Mouse (Mus musculus): ENCODE results near the gene Serpina12. TPM values are rescaled to one million over a fixed set of nuclear protein-coding genes. Genes with fewer than 3 reads are reported as not detected.

The Serpina12 gene
- not detected in 2 replicates for polyA plus RNA-seq (2016; fragmentation: Nextera tagmentation; extraction: Ambion mirVana)

DNA sequence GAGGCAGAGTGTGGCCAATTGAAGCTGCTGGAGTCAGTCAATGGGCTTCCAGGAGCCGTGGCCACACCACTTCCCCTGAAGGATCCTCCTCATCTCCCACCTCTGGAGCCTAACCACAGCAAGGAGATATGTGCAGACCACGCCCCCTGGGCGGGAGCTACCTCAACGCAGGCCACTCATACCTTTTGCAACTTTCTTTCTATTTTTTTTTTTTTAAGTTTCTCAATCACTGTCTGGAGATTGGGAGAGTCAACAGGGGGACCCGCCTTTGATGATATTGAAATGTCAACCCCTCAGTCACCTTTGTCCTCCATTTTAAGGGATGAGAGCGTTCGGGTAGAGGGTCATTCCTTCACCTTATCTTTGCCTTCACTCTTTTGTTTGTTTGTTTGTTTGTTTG lies at the start of gene Serpina12:
TSS of gene Serpina12 (minus strand) at position 101 of the 400 bp plus-strand sequence.
- Histone ChIP-seq H3K27ac (replicated peaks) (no peak within 1 kb of the TSS), H3K27me3 (replicated peaks; ENCODE audit: low read depth, poor library complexity, severe bottlenecking) (no peaks in the 10 kb centered on the region), H3K4me3 (no peak within 1 kb of the TSS), H3K9me3 (no peaks in the 10 kb centered on the region), H3K4me1 (no peaks in the 10 kb centered on the region), H3K36me3 (replicated peaks) (no peaks in the 10 kb centered on the region)
- WGBS: 90% methylated on average over 7 of the region's 7 CpGs
- DNase-seq (ENCODE audit: low spot score): no peak

DNA sequence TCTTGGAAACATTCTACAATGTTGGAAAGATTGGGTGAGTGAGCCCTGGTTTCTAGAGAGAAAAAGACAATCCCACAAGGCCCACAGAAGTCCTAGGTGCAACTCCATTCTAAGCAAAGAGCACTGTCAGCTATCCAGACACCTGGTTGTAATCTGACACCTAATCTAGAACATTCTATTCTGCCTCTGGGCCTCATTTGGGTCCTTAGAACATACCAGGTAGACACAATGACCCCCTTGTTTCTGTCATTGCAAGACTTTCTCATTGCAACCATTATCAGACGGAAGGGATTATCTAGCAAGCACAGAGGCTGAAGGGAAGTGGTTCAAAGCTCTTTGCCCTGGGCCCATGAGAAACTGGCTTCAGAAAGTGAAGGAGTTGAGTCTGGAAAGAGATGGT lies 47.1 kb upstream of the Serpina12 start:
- Histone ChIP-seq H3K27ac (replicated peaks) (no peak overlapping the region), H3K36me3 (replicated peaks) (no peaks in the 10 kb centered on the region), H3K4me3 (no peak overlapping the region), H3K27me3 (replicated peaks; ENCODE audit: low read depth, poor library complexity, severe bottlenecking) (no peaks in the 10 kb centered on the region), H3K9me3 (0 out of 2 replicates have a peak, but pooled peaks cover 2% of the 10 kb centered on the region), H3K4me1 (no peaks in the 10 kb centered on the region)
- WGBS: 74% methylated on average over 1 of the region's 1 CpGs
- no peak for DNase-seq (ENCODE audit: low spot score)

DNA sequence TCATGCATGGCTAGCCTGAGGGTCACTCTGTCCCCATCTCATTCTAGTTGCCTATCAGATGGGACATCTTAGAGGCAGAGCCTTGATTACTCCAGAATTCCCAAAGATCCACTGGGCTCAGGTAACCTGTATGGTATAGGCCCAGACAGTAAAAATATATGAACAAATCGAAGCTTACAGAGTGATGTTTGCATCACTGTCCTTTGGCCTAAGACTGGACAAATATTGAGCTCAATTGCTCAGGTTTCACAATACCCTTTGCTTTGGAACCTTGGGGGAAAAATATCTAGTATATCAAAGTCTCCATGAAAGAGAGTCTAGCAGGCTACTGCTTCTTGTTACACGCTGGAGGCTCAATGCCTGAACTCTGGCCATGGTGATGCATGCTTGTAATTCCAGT lies 45.9 kb upstream of the Serpina12 start:
- Histone ChIP-seq H3K27me3 (replicated peaks; ENCODE audit: low read depth, poor library complexity, severe bottlenecking) (no peaks in the 10 kb centered on the region), H3K4me1 (no peaks in the 10 kb centered on the region), H3K36me3 (replicated peaks) (no peaks in the 10 kb centered on the region), H3K9me3 (0 out of 2 replicates have a peak, but pooled peaks cover 2% of the 10 kb centered on the region), H3K27ac (replicated peaks) (no peak overlapping the region), H3K4me3 (no peak overlapping the region)
- DNase-seq (ENCODE audit: low spot score): no peak
- 79% methylated on average over 2 of the region's 2 CpGs for WGBS

DNA sequence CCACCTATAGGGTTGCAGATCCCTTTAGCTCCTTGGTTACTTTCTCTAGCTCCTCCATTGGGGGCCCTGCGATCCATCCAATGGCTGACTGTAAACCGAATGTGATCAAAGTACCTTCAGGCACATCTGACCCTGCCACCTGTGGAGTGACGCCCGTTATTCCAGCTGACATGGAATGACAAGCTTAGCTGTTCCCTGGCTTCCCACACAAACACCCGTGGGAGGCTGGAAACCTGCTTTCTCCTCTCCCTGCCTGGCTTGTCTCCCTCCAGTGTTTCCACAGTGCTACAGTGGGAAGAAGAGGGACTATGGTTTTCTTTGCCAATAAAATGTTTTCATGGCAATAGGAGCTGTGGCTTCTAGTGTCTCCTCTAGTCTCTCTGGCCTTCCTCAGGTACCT lies 28.0 kb upstream of the Serpina12 start:
- H3K27me3 ChIP-seq (replicated peaks; ENCODE audit: low read depth, poor library complexity, severe bottlenecking): no peaks in the 10 kb centered on the region
- H3K36me3 ChIP-seq (replicated peaks): no peaks in the 10 kb centered on the region
- WGBS: 67% methylated on average over 5 of the region's 5 CpGs
- H3K9me3 ChIP-seq: no peaks in the 10 kb centered on the region
- no peaks in the 10 kb centered on the region for H3K4me1 ChIP-seq
- no peak overlapping the region for H3K4me3 ChIP-seq
- no peak overlapping the region for H3K27ac ChIP-seq (replicated peaks)
- DNase-seq (ENCODE audit: low spot score): no peak

GRCm38 (mm10) chr12:104071708-104072107 lies 27.5 kb upstream of the Serpina12 start:
- Histone ChIP-seq H3K4me1 (no peaks in the 10 kb centered on the region), H3K4me3 (no peak overlapping the region), H3K36me3 (replicated peaks) (no peaks in the 10 kb centered on the region), H3K9me3 (no peaks in the 10 kb centered on the region), H3K27ac (replicated peaks) (no peak overlapping the region), H3K27me3 (replicated peaks; ENCODE audit: low read depth, poor library complexity, severe bottlenecking) (no peaks in the 10 kb centered on the region)
- WGBS: 49% methylated on average over 1 of the region's 1 CpGs
- no peak for DNase-seq (ENCODE audit: low spot score)

DNA sequence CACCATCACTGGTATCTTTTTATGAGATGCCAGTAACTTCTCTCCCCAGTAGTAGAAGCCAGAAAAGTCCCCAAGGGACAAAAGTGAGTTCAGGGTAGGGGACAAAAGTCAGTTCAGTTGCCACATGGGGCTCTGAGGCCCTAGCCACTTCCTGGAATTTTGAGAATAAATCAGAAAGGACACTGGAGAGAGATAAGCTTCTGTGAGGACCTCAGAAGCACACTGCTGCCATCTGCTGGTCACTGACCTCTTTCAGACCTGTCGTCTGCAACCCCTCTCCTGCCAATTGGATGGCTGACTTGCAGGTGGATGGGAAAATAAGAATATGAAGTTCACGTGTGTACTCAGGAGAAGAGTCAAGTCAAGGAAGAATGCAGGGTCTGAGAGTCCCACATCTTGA lies 25.4 kb upstream of the Serpina12 start:
- Histone ChIP-seq H3K4me1 (no peaks in the 10 kb centered on the region; the same call in 1 of the 2 replicates), H3K27ac (replicated peaks) (no peak overlapping the region), H3K4me3 (no peak overlapping the region), H3K36me3 (replicated peaks) (no peaks in the 10 kb centered on the region), H3K9me3 (no peaks in the 10 kb centered on the region), H3K27me3 (replicated peaks; ENCODE audit: low read depth, poor library complexity, severe bottlenecking) (no peaks in the 10 kb centered on the region)
- WGBS: 13% methylated on average over 2 of the region's 2 CpGs
- DNase-seq (ENCODE audit: low spot score): peak; percentile 76

GRCm38 (mm10) chr12:104067549-104067948 lies 23.3 kb upstream of the Serpina12 start:
- 35% methylated on average over 4 of the region's 4 CpGs for WGBS
- no peak overlapping the region for H3K4me3 ChIP-seq
- no peaks in the 10 kb centered on the region for H3K36me3 ChIP-seq (replicated peaks)
- no peaks in the 10 kb centered on the region; the same call in 1 of the 2 replicates for H3K4me1 ChIP-seq
- H3K9me3 ChIP-seq: no peaks in the 10 kb centered on the region
- H3K27me3 ChIP-seq (replicated peaks; ENCODE audit: low read depth, poor library complexity, severe bottlenecking): no peaks in the 10 kb centered on the region
- peak; percentile 20 for DNase-seq (ENCODE audit: low spot score)
- H3K27ac ChIP-seq (replicated peaks): no peak overlapping the region

DNA sequence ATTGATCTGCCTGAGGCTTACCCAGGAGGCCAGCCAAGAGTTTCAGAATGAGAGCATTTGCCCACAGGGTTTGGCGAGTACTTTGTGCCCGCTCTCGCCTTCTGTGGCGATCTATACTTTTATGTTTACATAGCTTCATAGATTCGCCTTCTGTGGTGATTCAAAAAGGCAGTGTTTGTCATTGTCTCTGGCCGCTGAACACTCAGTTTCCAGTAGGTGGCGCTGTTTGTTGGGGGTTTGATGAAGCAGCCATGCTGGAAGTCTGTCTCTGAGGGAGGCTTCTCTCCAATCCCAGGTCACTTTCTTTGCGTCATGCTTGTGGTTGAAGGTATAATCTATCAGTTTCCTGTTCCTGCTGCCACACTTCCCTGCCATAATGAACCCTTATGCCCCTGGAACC lies 22.0 kb upstream of the Serpina12 start:
- no peaks in the 10 kb centered on the region; the same call in 1 of the 2 replicates for H3K4me1 ChIP-seq
- DNase-seq (ENCODE audit: low spot score): peak; percentile 79
- H3K36me3 ChIP-seq (replicated peaks): no peaks in the 10 kb centered on the region
- WGBS: 31% methylated on average over 8 of the region's 8 CpGs
- H3K27me3 ChIP-seq (replicated peaks; ENCODE audit: low read depth, poor library complexity, severe bottlenecking): no peaks in the 10 kb centered on the region
- H3K9me3 ChIP-seq: no peaks in the 10 kb centered on the region
- H3K4me3 ChIP-seq: no peak overlapping the region
- H3K27ac ChIP-seq (replicated peaks): 0 out of 2 replicates have a peak overlapping the region, but pooled peaks have one; percentile 3

DNA sequence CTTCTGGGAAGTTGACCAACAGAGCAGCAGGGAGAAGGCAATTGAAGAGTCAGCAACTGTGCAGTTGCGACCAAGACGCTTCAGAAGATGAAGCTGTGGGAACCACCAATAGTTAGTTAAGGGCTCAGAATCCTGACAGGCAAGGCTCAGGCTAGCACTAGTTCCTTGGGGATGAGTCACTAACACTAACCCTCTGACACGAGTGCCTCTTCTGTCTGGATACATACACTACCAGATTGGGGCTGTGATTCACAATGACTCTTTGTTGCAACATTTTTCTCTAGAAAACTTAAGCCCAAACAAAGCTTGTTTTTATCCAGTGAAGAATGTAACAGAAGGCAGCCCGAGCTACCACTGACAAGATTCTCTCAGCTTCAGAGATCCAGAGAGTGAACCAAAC lies 20.8 kb upstream of the Serpina12 start:
- H3K9me3 ChIP-seq: no peaks in the 10 kb centered on the region
- no peak for DNase-seq (ENCODE audit: low spot score)
- H3K27ac ChIP-seq (replicated peaks): no peak overlapping the region
- no peak overlapping the region for H3K4me3 ChIP-seq
- H3K36me3 ChIP-seq (replicated peaks): no peaks in the 10 kb centered on the region
- 70% methylated on average over 4 of the region's 4 CpGs for WGBS
- no peaks in the 10 kb centered on the region; the same call in 1 of the 2 replicates for H3K4me1 ChIP-seq
- no peaks in the 10 kb centered on the region for H3K27me3 ChIP-seq (replicated peaks; ENCODE audit: low read depth, poor library complexity, severe bottlenecking)

GRCm38 (mm10) chr12:104064532-104064931 lies 20.3 kb upstream of the Serpina12 start:
- 68% methylated on average over 4 of the region's 4 CpGs for WGBS
- no peaks in the 10 kb centered on the region for H3K27me3 ChIP-seq (replicated peaks; ENCODE audit: low read depth, poor library complexity, severe bottlenecking)
- DNase-seq (ENCODE audit: low spot score): no peak
- no peaks in the 10 kb centered on the region; the same call in 1 of the 2 replicates for H3K4me1 ChIP-seq
- H3K36me3 ChIP-seq (replicated peaks): no peaks in the 10 kb centered on the region
- no peak overlapping the region for H3K27ac ChIP-seq (replicated peaks)
- H3K4me3 ChIP-seq: no peak overlapping the region
- H3K9me3 ChIP-seq: no peaks in the 10 kb centered on the region

DNA sequence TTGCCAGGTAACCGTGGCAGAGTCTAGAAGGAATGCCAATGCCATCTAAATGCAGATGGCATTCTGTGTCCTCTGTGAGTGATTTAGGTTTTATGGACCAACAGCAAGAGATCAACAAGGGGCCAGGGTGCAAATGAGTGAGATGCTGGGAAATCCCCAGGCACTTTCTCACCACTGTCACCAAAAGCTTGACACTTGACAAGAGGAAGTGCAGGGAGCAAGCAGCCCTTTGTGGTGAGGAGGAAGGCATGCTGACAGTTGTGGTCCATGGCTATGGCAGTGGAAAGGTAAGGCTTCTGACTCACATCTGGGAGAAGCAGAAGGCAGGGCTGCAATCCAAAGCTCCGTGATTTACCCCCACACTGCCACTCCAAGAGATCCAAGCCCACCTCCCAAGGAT lies 17.6 kb upstream of the Serpina12 start:
- Histone ChIP-seq H3K4me3 (no peak overlapping the region), H3K36me3 (replicated peaks) (no peaks in the 10 kb centered on the region), H3K9me3 (no peaks in the 10 kb centered on the region), H3K4me1 (no peaks in the 10 kb centered on the region; the same call in 1 of the 2 replicates), H3K27ac (replicated peaks) (no peak overlapping the region), H3K27me3 (replicated peaks; ENCODE audit: low read depth, poor library complexity, severe bottlenecking) (no peaks in the 10 kb centered on the region)
- 54% methylated on average over 2 of the region's 2 CpGs for WGBS
- no peak for DNase-seq (ENCODE audit: low spot score)

- Histone ChIP-seq H3K27me3 (replicated peaks; ENCODE audit: low read depth, poor library complexity, severe bottlenecking) (no peaks in the 10 kb centered on the region), H3K9me3 (no peaks in the 10 kb centered on the region), H3K27ac (replicated peaks) (no peak overlapping the region), H3K4me3 (no peak overlapping the region), H3K36me3 (replicated peaks) (no peaks in the 10 kb centered on the region), H3K4me1 (no peaks in the 10 kb centered on the region)
- DNase-seq (ENCODE audit: low spot score): no peak
- 83% methylated on average over 6 of the region's 6 CpGs for WGBS
These were observed 15.9 kb upstream of the Serpina12 start for GRCm38 (mm10) chr12:104060126-104060525.

DNA sequence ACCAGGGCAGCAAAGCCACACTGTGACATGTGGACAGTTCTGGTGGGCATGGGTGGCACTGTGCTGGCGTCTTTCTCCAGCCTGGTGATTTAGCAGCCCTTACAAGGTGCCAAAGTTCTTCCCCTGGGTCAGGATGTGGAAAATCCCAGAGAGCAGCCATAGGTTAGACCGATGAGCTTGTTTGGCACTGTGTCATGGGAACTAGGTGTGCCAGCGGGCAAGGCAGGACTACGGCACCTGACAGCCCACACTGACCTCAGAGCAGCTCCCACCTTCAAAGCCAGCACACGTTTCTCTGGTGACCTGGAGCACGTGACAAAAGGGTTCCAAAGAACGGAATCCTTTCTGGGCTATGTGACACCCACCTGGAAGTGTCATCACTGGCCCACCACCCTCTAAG lies 13.3 kb upstream of the Serpina12 start:
- WGBS: 85% methylated on average over 7 of the region's 7 CpGs
- no peak for DNase-seq (ENCODE audit: low spot score)
- Histone ChIP-seq H3K9me3 (no peaks in the 10 kb centered on the region), H3K4me1 (no peaks in the 10 kb centered on the region), H3K27ac (replicated peaks) (no peak overlapping the region), H3K27me3 (replicated peaks; ENCODE audit: low read depth, poor library complexity, severe bottlenecking) (no peaks in the 10 kb centered on the region), H3K36me3 (replicated peaks) (no peaks in the 10 kb centered on the region), H3K4me3 (no peak overlapping the region)

- DNase-seq (ENCODE audit: low spot score): no peak
These were observed 12.8 kb upstream of the Serpina12 start for GRCm38 (mm10) chr12:104057050-104057449.

More at GRCm38 (mm10) chr12:104057050-104057449, 12.8 kb upstream of the Serpina12 start:
- H3K36me3 ChIP-seq (replicated peaks): no peaks in the 10 kb centered on the region
- no peak overlapping the region for H3K27ac ChIP-seq (replicated peaks)
- H3K4me3 ChIP-seq: no peak overlapping the region
- H3K9me3 ChIP-seq: no peaks in the 10 kb centered on the region
- no peaks in the 10 kb centered on the region for H3K4me1 ChIP-seq
- WGBS: 71% methylated on average over 4 of the region's 4 CpGs
- no peaks in the 10 kb centered on the region for H3K27me3 ChIP-seq (replicated peaks; ENCODE audit: low read depth, poor library complexity, severe bottlenecking)
